Mouse (Mus musculus): Measurements from ENCODE around the gene Fam118a. TPM values are rescaled to one million over a fixed set of nuclear protein-coding genes. Genes with fewer than 3 reads are reported as not detected.
A peak's percentile ranks its signal among the peaks of the same experiment; 100 is the strongest.

The Fam118a gene
- total and polyA plus RNA-seq, 3 experiments, result 2.4 to 12.4 (median 6.0) TPM

DNA sequence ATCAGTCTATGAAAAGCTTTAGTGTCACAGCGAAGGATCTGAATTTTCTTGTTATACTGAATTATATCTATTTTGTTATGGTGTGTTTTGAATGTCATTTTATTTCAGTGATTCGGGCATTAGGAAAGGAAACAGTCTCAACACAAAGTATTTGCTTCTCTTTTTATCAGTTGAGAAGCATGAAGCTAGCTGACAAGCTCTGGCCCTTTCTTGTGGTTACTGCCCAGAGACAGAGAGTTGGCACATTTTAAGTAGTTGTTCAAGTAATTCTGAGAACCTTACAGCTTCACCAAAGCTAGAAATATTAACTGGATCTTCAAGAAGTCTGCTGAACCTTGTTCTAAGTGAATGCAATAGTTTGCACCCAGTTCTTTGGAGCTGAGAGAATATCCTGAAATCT, 34.7 kb downstream of the Fam118a start:
- DNase-seq, result no peak

DNA sequence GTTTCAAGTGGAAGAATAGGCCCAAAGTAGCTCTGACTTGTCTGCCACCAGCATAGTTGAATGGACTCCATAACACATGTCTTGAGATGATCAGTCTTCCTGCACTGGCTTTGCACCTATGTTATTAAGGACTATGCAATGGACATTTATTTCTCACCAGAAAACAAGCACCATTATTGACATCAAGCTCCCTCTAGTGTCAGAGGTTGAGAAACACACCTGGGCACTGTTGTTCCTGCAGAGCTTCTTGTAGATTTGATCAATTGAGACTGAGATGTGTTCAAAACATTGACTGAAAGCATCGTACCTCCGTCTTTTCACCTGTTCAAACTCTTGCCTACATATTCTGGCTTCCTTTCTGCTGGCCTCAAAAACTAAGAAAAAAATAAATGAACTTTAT, 41.8 kb downstream of the Fam118a start:
- peak; percentile 44 for DNase-seq

DNA sequence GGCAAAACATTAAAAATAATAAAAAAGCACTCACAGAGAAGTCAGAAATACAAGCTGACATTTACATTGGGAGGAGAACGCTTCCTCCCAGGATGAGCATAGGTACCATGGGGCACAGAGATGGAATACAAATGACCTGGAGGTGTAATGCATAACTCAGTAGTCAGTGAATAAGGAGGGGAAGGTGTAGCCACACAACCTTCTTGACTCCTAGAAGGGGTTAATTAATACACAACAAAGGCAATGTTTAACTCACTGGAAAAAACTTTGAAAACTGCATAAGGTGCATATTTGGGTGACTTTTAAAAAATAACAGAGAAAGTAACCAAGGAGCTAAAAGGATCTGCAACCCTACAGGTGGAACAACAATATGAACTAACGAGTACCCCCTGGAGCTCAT, 43.9 kb downstream of the Fam118a start:
- no peak for DNase-seq

DNA sequence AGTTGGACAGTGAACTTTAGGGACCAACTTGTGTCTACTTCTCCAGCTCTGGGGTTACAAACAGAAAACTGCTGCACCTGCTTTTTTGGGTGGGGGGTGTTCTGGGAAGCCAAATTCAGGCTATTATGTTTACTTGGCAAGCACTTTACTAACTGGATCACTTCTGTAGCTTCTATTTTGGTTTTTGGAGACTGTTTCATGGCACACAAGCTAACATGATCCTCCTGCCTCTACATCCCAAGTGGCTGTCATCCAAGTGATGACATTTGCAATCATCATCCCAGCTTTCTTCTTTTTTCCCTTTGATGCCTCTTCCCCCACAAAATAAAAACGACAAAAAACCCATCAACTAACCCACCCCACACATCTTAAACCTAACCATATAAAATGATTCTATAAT, 56.9 kb downstream of the Fam118a start:
- no peak for DNase-seq

Other genes starting within 250 kb of the Fam118a start
- 1 to 10 TPM; 1.7 to 1.8 TPM for gene Phf21b, start 172.9 kb upstream of the Fam118a start, total RNA-seq (2021)
- 5.2 and 5.5 TPM in 2 replicates for gene Phf21b, start 172.9 kb upstream of the Fam118a start, polyA plus RNA-seq (2012; rRNA removed)
- gene Gm29666, start 108.9 kb upstream of the Fam118a start, total RNA-seq (2021), result under 1 TPM; 0.14 to 0.17 TPM
- 0.10 and 0.15 TPM in 2 replicates for gene Gm29666, start 108.9 kb upstream of the Fam118a start, polyA plus RNA-seq (2012; rRNA removed)
- gene Nup50, start 105.5 kb upstream of the Fam118a start, total RNA-seq (2021), result 10 to 100 TPM; 31.8 to 44.1 TPM
- 6.0 and 6.6 TPM in 2 replicates for gene Nup50, start 105.5 kb upstream of the Fam118a start, polyA plus RNA-seq (2012; rRNA removed)
- gene 5031439G07Rik, start 40.4 kb upstream of the Fam118a start, total RNA-seq (2021), result 10 to 100 TPM; 24.1 to 41.5 TPM
- 17.7 and 18.2 TPM in 2 replicates for gene 5031439G07Rik, start 40.4 kb upstream of the Fam118a start, polyA plus RNA-seq (2012; rRNA removed)
- not detected for gene Upk3a, start 11.8 kb upstream of the Fam118a start, total RNA-seq (2021)
- not detected in 2 replicates for gene Upk3a, start 11.8 kb upstream of the Fam118a start, polyA plus RNA-seq (2012; rRNA removed)
- gene Smc1b, start 103.0 kb downstream of the Fam118a start, total RNA-seq (2021), result not detected
- 0.02 TPM in 1 of 2 replicates, not detected in the other for gene Smc1b, start 103.0 kb downstream of the Fam118a start, polyA plus RNA-seq (2012; rRNA removed)
- gene Ribc2, start 103.1 kb downstream of the Fam118a start, total RNA-seq (2021), result not detected
- gene Ribc2, start 103.1 kb downstream of the Fam118a start, polyA plus RNA-seq (2012; rRNA removed), result not detected in 2 replicates
- gene Fbln1, start 177.0 kb downstream of the Fam118a start, total RNA-seq (2021), result 10 to 100 TPM; 34.0 to 38.5 TPM
- 37.6 and 42.1 TPM in 2 replicates for gene Fbln1, start 177.0 kb downstream of the Fam118a start, polyA plus RNA-seq (2012; rRNA removed)

Data from adrenal gland, adult 2 months (tissue).